Comparison of ENCODE assay signal across 8 mouse cellular contexts in the genomic region with DNA sequence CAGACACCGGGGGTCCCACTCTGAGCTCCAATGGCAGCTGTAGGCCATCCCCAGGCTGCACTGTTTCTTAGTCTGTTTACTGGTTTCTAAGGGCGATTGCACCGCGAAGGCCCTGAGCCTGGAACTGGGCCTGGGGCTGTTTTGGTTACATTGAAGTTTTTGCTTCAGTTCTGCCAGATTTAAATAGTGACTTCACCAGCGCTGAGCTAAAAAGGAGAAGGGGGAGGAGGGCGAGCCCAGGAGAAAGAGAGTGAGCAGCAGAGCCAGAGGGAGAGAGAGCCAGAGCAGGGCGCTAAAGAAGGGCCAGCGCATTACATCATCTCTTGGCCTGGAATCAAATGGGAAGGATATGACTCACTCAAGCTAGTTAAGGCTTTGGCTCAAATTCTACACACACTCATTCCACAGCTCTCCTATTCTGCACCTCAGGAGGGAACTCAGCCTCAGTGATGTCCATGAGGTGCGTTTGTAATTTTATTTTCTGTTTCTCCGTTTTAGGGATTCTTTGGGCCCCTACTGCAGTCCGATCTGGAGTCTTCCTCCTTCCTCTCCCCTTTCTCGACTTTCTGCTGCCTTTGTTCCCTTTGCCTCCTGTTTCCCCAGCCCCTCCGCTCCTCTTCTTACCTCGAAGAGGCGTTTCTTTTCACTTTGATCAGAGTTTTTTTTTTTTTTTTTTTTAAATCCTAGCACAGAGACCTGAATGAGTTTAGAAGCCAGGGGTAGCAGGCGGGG.
A peak's percentile ranks its signal among the peaks of the same experiment; 100 is the strongest.
DNase-seq lines count a peak whose midpoint lies in the region; ATAC-seq lines count a peak whose summit lies in the region.

No protein-coding gene starts in this region.

- no peaks in the 10 kb centered on the region for H3K36me3 ChIP-seq in forebrain, embryonic 14.5 days (ENCODE audit: control insufficient read depth, insufficient read depth, low read length)
- H3K36me3 ChIP-seq in heart, embryonic 16.5 days (ENCODE audit: control insufficient read depth, insufficient read depth), result no peaks in the 10 kb centered on the region
- no peaks in the 10 kb centered on the region for H3K36me3 ChIP-seq in liver, embryonic 13.5 days

- no peaks in the 10 kb centered on the region for H3K9me3 ChIP-seq in forebrain, embryonic 14.5 days (replicated peaks; ENCODE audit: control insufficient read depth, low read length)
- no peaks in the 10 kb centered on the region for H3K9me3 ChIP-seq in heart, embryonic 16.5 days (replicated peaks; ENCODE audit: control insufficient read depth, low read length)
- no peaks in the 10 kb centered on the region for H3K9me3 ChIP-seq in liver, embryonic 13.5 days (replicated peaks)

- H3K4me3 ChIP-seq in forebrain, embryonic 14.5 days (ENCODE audit: low read depth, low read length), result peak overlapping the region; percentile 27
- H3K4me3 ChIP-seq in heart, embryonic 16.5 days (ENCODE audit: low read length), result peak overlapping the region; percentile 58
- H3K4me3 ChIP-seq in liver, embryonic 13.5 days (replicated peaks), result peak overlapping the region; percentile 11; the same call in 1 of the 2 replicates

- peak; percentile 95 for ATAC-seq in forebrain, embryonic 14.5 days
- peak; percentile 95 for ATAC-seq in heart, embryonic 16.5 days (replicated peaks; ENCODE audit: extremely low read depth, insufficient read depth, low FRiP score)
- ATAC-seq in liver, embryonic 13.5 days (ENCODE audit: low read depth), result peak; percentile 48; the same call in 1 of the 2 replicates

- H3K4me1 ChIP-seq in forebrain, embryonic 14.5 days (ENCODE audit: control insufficient read depth, insufficient read depth, low read length), result peaks cover 20% of the 10 kb centered on the region
- H3K4me1 ChIP-seq in heart, embryonic 16.5 days (ENCODE audit: control insufficient read depth, insufficient read depth, low read length), result peaks cover 44% of the 10 kb centered on the region
- H3K4me1 ChIP-seq in liver, embryonic 13.5 days (replicated peaks), result no peaks in the 10 kb centered on the region; the same call in 1 of the 2 replicates

- 1% methylated on average over 15 of the region's 16 CpGs for WGBS in forebrain, embryonic 14.5 days
- 6% methylated on average over 15 of the region's 16 CpGs for WGBS in heart, embryonic 16.5 days
- 9% methylated on average over 15 of the region's 16 CpGs for WGBS in liver, embryonic 13.5 days (ENCODE audit: insufficient replicate concordance)

- no peaks in the 10 kb centered on the region for H3K27me3 ChIP-seq in forebrain, embryonic 14.5 days (replicated peaks; ENCODE audit: control insufficient read depth, insufficient read depth, low read length)
- H3K27me3 ChIP-seq in heart, embryonic 16.5 days (ENCODE audit: control insufficient read depth, insufficient read depth, low read length), result no peaks in the 10 kb centered on the region
- no peaks in the 10 kb centered on the region for H3K27me3 ChIP-seq in liver, embryonic 13.5 days

- peak; percentile 19 to 27 for DNase-seq in B cell, adult 2 months
- DNase-seq in cerebellum, adult 11 months, result peak; percentile 89
- peak; percentile 97 for DNase-seq in forebrain, embryonic 14.5 days (ENCODE audit: low spot score)
- peak; percentile 86 to 93 for DNase-seq in kidney, postnatal 36 days
- DNase-seq in liver, embryonic 13.5 days, result no peak
- peak; percentile 18 for DNase-seq in naive thymus-derived CD4-positive, alpha-beta T cell, adult 2 months (ENCODE audit: low read depth)
- DNase-seq in testis, postnatal 10 days (ENCODE audit: low spot score), result peak; percentile 81

- H3K9ac ChIP-seq in forebrain, embryonic 14.5 days (ENCODE audit: low read length), result peak overlapping the region; percentile 43; the same call in 1 of the 2 replicates
- H3K9ac ChIP-seq in heart, embryonic 16.5 days (ENCODE audit: low read length), result peak overlapping the region; percentile 77
- peak overlapping the region; percentile 26; the same call in 1 of the 2 replicates for H3K9ac ChIP-seq in liver, embryonic 13.5 days

- peak overlapping the region; percentile 78 for H3K27ac ChIP-seq in forebrain, embryonic 14.5 days (ENCODE audit: low read depth, low read length)
- H3K27ac ChIP-seq in heart, embryonic 16.5 days (ENCODE audit: low read length), result peak overlapping the region; percentile 92
- no peak overlapping the region for H3K27ac ChIP-seq in liver, embryonic 13.5 days

- peak overlapping the region; percentile 46 for H3K4me2 ChIP-seq in forebrain, embryonic 14.5 days (ENCODE audit: low read length)
- H3K4me2 ChIP-seq in heart, embryonic 16.5 days (ENCODE audit: low read depth, low read length), result peak overlapping the region; percentile 69
- H3K4me2 ChIP-seq in liver, embryonic 13.5 days, result peak overlapping the region; percentile 45

Comparison
In these comparisons a context has a peak if more than half of its experiments do, and no peak if none do; other contexts are left out.
1. H3K9ac ChIP-seq: peak in every context shown above with its lines; median percentile 77 in heart, embryonic 16.5 days; 43 in forebrain, embryonic 14.5 days; 26 in liver, embryonic 13.5 days.